Mouse (Mus musculus): Measurements from ENCODE around the gene Nme9.

The Nme9 gene

DNA sequence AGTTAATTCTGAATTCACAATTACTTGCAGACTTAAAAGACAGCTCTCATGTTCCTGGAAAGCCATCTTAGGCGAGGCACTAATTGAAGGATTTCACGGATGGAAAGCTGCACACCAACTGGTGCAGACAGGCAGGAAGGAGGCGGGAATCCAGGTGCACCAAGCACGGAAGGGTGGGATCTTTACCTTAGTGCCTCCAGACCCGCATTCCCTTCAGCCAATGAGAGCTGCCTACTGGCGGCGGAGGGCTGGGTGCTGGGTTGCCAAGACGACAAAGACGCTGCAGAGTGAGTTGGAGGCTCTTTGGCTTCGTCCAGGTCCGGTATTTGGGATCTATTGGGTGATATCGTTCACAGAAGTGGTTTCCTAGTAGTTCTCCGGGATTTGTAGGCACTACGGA lies at the start of gene Nme9:
Nme9 (plus strand) TSS at position 315 of the 400 bp plus-strand sequence.
- no peak for DNase-seq (ENCODE audit: low read depth, low spot score)

DNA sequence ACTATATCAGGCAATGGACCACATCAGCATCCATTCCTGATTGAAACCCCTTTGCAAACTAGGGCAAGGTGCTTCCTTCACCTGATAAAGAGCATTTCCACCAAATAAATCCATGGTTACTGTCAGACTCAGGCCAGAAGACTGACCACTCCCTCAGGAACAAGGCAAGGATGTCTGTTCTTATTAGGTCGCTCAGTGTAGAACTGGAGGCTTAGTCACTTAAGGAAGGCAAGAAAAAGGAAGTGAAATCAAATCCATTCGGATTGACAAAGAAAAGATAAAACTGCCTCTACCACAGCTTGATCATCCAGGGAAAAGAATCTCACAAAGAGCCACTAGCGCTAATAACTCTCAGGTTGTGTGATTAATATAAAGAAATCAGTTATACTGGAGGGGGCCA lies 42.0 kb upstream of the Nme9 start:
- no peak for DNase-seq (ENCODE audit: low read depth, low spot score)

DNA sequence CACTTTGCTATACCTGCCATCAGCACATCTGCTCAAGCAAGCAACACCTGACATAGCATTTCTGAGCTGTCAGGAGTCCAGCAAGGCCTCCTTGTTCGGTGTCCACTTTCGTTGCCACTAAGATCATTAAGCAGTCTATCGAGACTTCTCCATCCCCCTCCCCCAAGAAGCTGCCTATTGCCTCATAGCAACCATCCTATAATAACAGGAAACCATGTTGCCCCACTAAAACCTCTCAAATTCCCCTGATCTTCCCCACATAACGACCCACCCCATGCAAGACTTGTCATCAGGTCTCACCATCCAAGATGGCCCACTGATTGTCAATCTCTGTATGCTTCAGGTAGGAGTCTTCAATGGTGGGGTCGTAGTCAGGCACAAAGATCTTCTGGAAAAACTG lies 40.2 kb upstream of the Nme9 start:
- no peak for DNase-seq (ENCODE audit: low read depth, low spot score)

DNA sequence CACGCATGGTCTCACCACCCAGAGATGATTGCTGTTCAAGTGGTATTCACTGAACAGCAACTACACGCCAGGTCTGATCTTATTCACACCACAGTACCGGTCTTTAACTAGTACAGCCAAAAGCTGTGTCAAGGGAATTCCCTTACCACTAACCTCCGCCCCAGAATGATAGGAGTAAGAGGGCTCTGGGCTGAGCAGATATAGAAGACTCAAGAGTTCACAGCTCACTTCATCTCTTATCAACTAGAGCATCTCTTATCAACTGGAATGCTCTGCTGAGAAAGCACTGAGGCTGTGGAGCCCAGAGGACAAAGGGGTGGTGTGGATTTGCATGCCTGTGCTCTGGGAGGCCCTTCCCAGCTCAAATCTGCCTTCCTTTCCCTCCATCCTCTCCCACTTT lies 39.5 kb upstream of the Nme9 start:
- DNase-seq (ENCODE audit: low read depth, low spot score) = no peak

DNA sequence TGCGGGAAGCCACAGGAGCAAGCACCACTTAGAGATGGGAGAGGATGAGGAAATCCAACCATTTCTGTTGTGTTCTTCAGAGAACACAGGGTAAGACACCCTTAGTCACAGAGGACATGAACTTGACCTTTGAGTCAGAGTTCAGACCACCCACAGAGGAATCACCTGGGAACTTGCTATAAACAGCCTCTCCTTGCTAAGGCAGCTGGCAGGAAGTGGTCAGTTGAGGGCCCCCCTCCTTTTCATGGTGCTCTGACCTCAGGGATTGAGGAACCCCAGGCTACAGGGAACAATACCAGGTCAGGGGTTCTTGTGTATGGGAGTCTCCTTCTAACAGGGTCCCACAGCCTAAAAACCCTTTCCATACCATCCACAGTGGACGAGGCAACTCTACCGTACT lies 34.5 kb upstream of the Nme9 start:
- DNase-seq (ENCODE audit: low read depth, low spot score) = no peak

DNA sequence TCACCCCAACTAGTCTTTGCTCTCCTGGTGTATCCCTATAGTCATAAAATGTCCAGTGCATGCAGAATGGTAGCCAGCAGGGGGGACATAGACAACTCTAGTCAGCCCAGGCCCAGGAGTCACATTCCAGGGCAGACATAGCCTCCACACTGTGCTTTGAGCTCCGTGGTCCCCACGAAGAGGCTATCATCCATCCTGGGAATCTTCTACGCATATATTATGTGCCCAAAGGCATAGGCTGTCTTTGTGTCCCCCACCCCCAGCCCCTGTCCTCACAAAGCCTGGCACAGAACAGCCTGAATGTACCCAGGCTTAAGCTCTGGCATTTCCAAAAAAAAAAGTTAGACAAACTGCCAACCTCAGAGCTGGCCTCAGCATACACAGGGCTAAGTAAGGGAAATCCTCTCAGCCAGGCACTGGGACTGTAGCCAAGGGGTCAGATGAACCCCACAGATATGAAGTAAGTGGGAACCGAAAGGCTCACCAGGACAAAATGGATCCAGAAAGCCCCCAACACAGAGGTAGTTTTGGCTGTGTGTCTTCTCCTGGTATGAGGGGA lies 33.9 kb upstream of the Nme9 start:
- DNase-seq (ENCODE audit: low read depth, low spot score) = no peak

DNA sequence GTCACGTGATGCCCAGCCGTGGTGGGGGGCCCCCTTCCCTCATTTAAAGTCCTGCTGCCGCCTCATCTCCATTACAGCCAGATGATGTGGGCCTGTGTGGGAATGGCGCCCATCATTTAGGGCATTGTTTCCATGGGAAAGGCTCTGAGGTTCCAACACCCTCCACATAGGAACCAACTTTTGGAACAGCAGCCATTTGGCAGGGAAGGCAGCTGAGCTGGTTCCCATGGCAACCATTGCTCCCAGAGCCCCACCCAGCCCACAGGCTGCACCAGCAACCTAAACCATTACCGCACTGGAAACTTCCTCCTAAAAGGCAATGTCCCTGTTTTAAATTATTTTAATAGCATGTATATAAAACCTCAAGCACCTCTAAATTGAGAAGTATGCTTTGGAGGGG lies 32.9 kb upstream of the Nme9 start:
- DNase-seq (ENCODE audit: low read depth, low spot score) = no peak

DNA sequence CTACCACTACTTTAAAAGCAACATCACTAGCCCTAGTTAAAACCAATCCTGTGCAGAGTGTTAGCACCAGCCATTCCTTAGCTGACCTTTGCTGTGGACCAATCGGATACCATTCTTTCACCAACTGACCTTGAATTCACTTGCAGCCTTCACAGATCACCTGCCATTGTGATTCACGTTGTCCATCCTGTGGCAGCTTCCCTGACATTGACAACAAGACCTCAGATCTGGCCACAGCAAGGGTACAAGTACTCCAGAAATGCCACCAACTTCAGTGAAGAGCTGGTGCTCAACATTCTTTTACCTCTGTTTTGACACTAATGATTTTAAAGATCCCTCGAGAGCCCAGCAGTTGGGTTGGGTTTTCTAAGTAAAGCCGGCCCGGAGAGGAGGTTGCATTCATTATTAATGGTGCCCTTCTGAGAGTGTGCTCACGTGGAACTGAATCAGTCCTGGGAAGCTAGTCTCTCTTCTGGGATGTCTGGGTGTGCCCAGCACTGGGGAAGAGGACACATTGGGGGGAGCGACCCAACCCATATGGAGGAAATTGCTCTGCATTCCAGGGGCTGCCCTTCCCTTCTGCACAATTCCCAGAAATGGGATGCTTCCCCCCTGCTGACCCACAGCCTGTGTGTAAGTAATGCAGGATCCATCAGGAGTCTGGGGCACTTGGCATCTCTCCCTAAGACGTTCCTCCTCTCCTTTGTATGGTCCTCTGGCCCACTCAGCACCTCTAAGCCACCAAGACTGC lies 31.1 kb upstream of the Nme9 start:
- DNase-seq (ENCODE audit: low read depth, low spot score) = no peak

DNA sequence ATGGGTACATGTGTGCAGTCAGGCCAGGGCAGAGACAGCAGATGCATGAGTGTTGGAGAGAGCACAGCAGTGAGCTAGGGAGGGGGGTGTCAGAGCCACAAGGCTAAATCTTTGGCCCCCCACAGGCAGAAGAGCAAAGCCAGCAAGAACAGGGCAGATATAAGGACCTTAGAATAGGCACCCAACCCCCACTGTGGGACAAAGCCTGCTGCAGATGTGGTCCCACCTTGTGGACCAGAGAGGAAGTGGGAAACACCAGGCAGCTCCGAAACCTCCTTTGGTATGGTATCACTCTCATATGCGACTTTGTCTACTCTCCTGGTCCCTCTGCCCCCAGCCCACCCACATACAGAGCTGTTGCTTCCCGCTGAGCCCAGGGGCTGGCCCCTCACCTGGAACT lies 29.4 kb upstream of the Nme9 start:
- DNase-seq (ENCODE audit: low read depth, low spot score) = no peak

DNA sequence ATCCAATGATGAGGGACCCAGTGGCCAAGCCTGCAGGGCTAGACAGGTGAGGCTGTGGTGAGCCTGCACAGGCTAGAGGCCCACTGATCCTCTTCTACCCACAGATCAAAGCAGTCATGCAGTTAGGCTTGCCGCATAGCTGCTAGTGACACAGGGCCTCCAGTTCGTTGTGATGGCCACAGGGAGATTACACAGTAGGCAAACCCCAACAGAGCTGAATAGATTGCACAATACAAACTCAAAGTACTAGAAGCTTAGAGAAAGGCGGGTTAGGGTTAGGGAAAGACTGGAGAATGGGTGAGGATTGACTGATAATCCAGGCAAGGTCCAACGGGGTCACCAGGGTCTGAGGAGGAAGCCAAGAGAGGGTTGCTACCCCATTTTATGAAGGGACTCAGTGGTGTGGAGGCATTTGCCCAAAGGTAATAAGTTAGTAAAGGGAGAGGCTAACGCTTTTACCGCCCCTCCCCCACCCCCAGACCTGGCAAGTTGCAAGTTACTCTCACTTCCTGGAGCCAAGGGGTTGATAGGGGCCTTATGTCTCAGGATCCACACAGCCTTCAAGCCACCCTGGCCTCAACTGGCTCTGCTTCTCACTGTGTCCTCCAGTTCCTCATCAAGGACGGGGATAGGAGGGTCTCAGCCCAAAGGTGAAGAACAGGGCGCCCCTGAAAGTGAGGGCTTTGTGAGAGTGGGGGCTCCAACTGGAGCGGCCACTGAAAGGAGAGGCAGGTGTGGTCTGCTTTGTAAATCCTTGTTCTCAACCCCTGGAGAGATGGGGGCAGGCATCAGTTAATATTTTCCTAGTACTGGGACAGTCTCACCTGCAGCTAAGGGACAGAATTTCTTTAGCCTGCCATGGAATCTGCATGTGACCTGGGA lies 27.3 kb upstream of the Nme9 start:
- no peak for DNase-seq (ENCODE audit: low read depth, low spot score)

DNA sequence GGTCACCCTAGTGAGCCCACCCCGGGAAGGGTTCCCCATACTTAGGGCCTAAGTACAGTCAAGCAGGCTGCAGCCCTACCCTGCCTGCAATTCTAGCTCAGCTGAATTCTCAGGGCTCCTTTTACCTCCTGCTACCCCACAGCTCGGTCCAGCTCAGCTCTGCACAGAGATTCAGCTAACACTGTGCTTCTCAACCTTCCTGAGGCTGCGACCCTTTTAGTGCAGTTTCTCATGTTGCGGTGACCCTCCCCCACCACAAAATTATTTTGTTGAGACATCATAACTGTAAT lies 26.8 kb upstream of the Nme9 start:
- DNase-seq (ENCODE audit: low read depth, low spot score) = no peak

DNA sequence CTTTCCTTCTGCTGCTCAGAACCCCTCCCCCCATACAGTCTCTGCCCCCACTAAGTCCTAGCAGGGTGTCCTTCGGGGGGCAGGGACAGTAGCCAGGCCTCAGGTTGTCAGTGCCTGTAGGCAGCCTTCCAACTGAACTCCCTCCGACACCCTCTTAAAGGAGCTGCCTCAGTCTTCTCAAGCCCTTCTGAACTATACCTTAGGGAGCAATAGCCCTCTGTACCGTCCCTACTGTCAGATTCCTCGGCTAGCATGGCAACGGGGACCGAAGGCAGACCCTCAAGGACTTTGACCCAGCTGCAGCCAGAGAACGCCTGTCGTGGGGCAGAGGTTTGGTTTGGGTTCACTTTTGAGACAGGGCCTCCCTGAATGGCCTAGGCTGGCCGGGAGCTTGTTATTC lies 26.0 kb upstream of the Nme9 start:
- DNase-seq (ENCODE audit: low read depth, low spot score) = no peak

DNA sequence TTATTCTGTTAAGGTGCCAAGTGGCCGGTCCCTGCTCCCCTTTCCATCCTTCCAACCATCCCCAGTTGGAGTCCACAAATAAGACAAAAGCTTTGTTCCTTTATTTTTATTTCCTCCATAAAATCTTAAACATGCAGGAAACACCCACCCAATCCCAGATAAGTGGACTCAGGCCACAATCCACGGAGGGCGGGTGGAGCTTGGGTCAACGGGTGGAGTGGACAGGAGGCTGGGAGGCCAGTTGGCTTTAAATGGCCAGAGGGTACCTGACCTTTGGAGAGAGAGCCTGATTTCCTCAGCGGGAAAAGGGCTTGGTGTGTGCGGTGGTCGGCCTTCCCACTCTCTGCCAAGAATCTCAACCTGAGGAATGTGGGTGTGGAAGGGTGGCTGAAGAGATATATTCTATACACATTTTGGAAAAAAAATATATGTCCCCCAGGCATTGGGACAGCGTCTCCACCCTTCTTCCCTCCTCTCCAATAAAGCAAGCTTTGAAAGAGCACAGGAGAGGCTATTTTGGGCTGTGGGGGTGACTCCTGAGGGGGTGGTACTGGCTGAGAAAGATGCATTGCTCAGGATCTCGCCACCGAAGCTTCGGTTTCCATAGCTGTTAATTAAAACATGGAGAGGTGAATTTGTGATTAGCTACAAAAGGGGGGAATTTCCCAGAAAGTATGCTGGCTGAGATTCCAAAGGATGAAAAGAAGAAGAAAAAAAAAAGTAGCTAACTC lies 22.5 kb upstream of the Nme9 start:
- no peak for DNase-seq (ENCODE audit: low read depth, low spot score)

DNA sequence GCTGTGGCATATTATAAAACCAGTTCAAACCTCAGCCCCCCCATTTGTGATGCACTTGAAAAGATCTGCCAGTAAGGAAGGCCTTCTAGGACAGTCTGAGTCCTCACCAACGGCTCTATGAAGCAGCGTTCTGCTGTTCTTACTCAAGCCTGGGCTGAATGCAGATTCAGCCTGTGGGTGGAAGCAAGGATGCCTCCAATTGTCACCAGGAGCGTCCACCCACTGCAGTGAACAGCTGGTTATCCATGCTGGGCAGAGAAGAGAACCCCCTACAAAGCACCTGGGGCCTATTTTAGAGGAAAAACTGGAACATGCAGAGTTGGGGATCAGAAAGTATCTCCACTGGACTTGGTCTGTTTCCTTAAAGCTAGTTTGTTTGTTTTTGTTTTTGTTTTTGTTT lies 21.4 kb upstream of the Nme9 start:
- DNase-seq (ENCODE audit: low read depth, low spot score) = no peak

DNA sequence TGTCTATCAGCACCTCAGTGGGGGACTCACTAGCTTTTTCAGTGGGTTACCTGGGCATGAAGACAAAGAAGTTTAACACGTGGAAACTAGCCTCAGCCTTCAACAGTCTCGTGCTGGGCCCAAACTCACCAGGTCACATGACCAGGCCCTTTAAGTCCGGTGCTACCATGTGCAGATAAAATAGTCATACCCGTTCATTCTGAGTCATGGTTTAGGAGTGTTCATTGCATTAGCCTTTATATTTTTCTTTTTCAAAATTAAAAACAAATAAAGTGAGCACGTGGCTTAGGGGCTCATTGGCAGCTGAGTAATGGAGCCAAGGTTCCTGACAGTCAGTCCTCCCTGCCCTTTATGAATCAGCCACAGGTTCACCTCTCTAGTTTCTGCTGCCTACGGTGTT lies 20.5 kb upstream of the Nme9 start:
- no peak for DNase-seq (ENCODE audit: low read depth, low spot score)

DNA sequence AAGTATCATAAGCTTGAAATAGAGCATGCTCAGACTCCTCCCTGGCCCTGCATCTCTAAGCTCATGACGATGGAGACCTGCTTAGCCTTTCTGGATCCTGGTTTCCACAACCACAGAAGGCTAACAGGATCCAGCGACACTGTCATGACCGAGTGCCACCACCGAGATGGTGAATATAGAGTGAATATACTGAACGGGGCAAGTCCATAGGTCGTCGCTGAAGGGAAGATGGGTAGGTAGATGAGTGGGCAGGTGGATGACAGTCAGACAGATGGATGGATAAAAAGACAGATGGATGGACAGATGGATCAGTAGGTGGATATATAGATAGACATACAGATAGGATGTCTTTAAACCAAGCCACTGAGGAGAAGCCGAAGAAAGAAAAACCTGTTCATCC lies 19.9 kb upstream of the Nme9 start:
- DNase-seq (ENCODE audit: low read depth, low spot score) = no peak

DNA sequence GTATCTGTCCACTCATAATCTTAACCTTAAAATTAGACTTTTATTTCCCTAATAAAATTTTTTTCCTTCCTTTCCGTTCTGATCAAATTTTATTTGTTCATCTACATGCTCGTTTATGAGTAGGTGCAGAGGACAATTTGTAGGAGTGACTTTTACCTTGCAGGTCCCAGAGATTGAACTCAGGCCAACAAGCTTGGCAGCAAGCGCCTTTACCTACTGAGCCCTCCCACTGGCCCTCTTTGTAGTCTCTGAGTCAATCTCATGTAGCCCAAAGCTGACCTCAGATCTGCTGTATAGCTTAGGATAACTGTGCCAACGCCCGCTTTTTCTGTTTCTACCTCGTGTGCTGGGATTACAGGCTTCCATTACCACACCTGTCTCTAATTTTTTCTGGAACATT lies 19.3 kb upstream of the Nme9 start:
- DNase-seq (ENCODE audit: low read depth, low spot score) = no peak

DNA sequence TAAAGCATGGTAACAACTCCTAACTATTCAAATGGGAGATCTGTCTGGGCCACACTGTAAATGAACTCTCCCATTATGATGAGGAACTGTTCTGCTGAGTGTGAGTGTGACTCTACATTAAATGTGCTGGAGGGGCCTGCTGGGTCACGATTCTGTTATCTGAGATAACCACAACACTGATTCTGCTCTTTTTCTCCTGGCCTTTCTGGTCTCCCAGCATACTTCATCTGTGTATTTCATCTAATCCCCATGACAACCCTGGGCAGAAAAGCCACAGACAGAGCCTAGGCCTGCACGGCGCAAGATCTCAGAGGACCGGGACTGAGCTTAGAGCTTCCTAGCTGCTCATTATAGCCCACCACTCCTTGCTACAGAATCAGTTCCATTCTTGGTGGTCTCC lies 18.8 kb upstream of the Nme9 start:
- no peak for DNase-seq (ENCODE audit: low read depth, low spot score)

DNA sequence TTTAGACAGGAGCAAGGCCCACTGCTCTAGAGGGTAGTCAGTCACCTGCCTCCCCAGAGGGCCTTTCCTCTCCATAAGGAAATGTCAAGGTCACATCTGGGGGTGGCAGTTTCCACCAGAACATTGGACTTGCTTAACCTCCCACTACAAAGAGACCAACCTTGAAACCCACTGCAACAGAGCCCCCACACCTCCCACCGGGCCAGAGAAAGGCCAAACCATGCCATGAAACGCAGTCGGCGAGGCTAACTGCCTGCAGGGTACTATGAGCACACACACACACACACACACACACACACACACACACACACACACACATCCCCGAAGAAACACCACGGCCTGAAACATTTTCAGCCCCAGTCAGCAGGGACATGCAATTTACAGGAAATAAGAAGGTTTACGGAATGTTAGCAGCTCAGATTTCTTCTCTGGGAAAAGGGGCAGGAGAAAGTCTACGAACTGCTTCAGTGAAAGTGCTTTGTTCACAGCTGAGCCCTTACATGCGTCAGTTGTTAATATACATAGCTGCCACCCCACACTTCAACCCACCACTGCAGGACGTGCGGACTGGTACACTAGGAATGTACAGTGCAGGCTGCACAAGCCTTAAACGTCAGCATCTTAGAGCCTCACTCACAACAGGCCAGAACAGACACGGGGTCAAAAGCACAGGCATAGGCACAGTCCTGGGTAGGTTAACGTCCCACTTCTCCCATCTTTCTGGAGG lies 16.2 kb upstream of the Nme9 start:
- peak; percentile 7 for DNase-seq (ENCODE audit: low read depth, low spot score)

DNA sequence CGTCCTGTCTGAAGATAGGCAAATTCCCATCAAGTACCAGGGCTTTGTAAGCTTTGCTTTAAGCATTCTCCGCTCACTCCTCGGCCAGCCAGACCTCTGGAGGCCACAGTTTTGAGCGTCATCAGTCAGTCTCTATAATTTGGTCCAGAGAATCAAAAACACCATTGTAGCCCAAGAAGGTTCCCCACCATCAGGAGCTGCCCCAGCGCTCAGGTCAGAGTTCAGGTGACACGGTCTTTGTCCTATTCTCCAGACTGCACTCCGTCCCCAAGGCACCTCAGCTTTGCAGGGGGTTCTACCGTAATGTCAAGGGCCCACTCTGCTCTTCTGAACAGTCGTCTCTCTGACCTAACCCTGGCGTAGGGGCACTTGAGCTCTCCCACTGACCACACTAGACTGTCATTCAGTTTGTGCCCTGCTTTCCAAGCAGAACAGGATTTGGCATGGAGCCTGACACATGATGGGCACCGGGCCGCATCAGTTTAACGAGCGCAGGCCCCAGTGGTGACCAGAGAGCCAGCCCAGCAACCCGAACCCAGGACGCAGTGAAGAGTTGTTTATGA lies 15.6 kb upstream of the Nme9 start:
- no peak for DNase-seq (ENCODE audit: low read depth, low spot score)
